In the genomic region with DNA sequence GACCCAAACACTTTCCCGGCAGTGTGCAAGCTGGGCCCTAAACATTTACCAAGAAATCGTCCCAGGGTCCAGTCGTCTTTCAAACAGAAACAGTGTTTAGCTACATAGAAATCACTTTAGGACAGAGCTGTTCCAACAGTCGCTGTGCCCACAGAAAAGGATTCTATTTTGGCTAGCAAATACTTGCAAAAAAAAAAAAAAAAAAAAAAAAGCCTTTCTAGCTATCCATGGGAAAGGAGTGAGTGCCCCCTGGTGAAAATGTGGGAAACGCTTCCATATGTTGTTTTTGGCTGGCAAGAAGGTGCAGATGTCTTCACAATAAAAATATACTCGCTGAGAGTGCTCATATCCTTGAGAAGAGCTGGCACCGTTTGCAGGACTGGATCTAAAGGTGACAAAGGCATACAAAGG, we compare ENCODE assay signal across 8 mouse cellular contexts.
DNase-seq lines count a peak whose midpoint lies in the region; ATAC-seq and TF ChIP-seq lines count a peak whose summit lies in the region.

No protein-coding gene starts in this region.

- H3K9ac ChIP-seq in intestine, postnatal 0 days (ENCODE audit: low read depth, low read length) = no peak overlapping the region
- H3K9ac ChIP-seq in intestine, embryonic 16.5 days (ENCODE audit: low read depth, low read length) = no peak overlapping the region

- ATAC-seq in intestine, postnatal 0 days = no peak
- no peak for ATAC-seq in intestine, embryonic 16.5 days
- no peak for ATAC-seq in erythroid progenitor cell, adult 5-6 weeks (replicated peaks; ENCODE audit: low FRiP score, poor library complexity, severe bottlenecking)

- H3K36me3 ChIP-seq in intestine, postnatal 0 days (ENCODE audit: control insufficient read depth, insufficient read depth) = no peaks in the 10 kb centered on the region
- H3K36me3 ChIP-seq in intestine, embryonic 16.5 days (ENCODE audit: control insufficient read depth, insufficient read depth, low read length) = no peaks in the 10 kb centered on the region

- 0 out of 2 replicates have a peak, but pooled peaks cover 4% of the 10 kb centered on the region for H3K9me3 ChIP-seq in intestine, postnatal 0 days (ENCODE audit: control insufficient read depth)
- 0 out of 2 replicates have a peak, but pooled peaks cover 3% of the 10 kb centered on the region for H3K9me3 ChIP-seq in intestine, embryonic 16.5 days (ENCODE audit: control insufficient read depth, low read length)

- peak; percentile 66 for TF ChIP-seq CTCF in intestine, postnatal 0 days (IDR thresholded peaks at IDR 0.05; ENCODE audit: low read depth)

- WGBS in intestine, postnatal 0 days = 31% methylated on average over 7 of the region's 7 CpGs
- WGBS in intestine, embryonic 16.5 days = 26% methylated on average over 7 of the region's 7 CpGs

- DNase-seq in cerebellum, postnatal 36 days = peak; percentile 57 to 64
- DNase-seq in gonadal fat pad, adult 2 months (ENCODE audit: low read depth) = peak; percentile 77
- peak; percentile 64 to 69 for DNase-seq in left cerebral cortex, adult 18-20 months (ENCODE audit: low spot score in 2 of 2)
- DNase-seq in neural tube, embryonic 10.5 days (ENCODE audit: extremely low spot score, low spot score) = peak; percentile 36
- no peak for DNase-seq in adrenal gland, adult 2 months

- H3K27ac ChIP-seq in intestine, postnatal 0 days (ENCODE audit: low read depth, low read length) = no peak overlapping the region
- H3K27ac ChIP-seq in intestine, embryonic 16.5 days (ENCODE audit: low read length) = no peak overlapping the region

- no peak overlapping the region for H3K4me2 ChIP-seq in intestine, postnatal 0 days (replicated peaks; ENCODE audit: low read depth)
- H3K4me2 ChIP-seq in intestine, embryonic 16.5 days (ENCODE audit: low read depth, low read length) = no peak overlapping the region

- no peak overlapping the region for H3K4me3 ChIP-seq in intestine, postnatal 0 days (ENCODE audit: low read depth, low read length)
- no peak overlapping the region for H3K4me3 ChIP-seq in intestine, embryonic 16.5 days (ENCODE audit: low read length)

- H3K4me1 ChIP-seq in intestine, postnatal 0 days (replicated peaks; ENCODE audit: control insufficient read depth, insufficient read depth, low read length) = no peaks in the 10 kb centered on the region
- no peaks in the 10 kb centered on the region for H3K4me1 ChIP-seq in intestine, embryonic 16.5 days (ENCODE audit: control insufficient read depth, insufficient read depth, low read length)

- H3K27me3 ChIP-seq in intestine, postnatal 0 days (replicated peaks; ENCODE audit: control insufficient read depth, insufficient read depth, low read length) = no peaks in the 10 kb centered on the region
- H3K27me3 ChIP-seq in intestine, embryonic 16.5 days (replicated peaks; ENCODE audit: control insufficient read depth, insufficient read depth, low read length) = no peaks in the 10 kb centered on the region
